Mouse (Mus musculus): ENCODE data around the gene Olfr630.
"Not testable (repeated sequence)": the region's sequence is repeated elsewhere in the genome, so short reads cannot be mapped to it uniquely, and the experiment has no call there.

The Olfr630 gene

DNA sequence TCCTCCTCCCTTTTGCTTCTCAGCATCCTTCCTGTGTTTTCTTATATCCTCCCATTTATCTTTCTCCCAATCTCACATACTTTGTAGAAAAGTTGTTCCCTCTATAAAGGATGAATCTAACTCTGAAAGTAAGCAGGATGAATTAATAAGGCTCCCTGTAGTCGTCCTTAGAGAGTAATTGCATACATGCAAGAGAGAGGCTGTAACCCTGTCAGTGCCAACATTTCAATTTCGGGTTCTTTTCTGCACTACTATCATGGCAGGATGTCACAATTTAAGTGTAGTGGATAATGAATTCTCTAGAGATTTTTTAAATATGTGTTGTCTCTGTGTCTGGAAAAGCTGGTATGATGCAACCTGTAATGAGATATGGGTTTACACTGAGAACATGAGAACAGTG is at the start of gene Olfr630:
Olfr630 (minus strand) TSS at position 101 of the 400 bp plus-strand sequence.
- no peak for DNase-seq (ENCODE audit: low spot score)

- peak; percentile 83 for DNase-seq (ENCODE audit: low spot score)
Observed at GRCm38 (mm10) chr7:103806856-103807255, 49.7 kb upstream of the Olfr630 start.

DNA sequence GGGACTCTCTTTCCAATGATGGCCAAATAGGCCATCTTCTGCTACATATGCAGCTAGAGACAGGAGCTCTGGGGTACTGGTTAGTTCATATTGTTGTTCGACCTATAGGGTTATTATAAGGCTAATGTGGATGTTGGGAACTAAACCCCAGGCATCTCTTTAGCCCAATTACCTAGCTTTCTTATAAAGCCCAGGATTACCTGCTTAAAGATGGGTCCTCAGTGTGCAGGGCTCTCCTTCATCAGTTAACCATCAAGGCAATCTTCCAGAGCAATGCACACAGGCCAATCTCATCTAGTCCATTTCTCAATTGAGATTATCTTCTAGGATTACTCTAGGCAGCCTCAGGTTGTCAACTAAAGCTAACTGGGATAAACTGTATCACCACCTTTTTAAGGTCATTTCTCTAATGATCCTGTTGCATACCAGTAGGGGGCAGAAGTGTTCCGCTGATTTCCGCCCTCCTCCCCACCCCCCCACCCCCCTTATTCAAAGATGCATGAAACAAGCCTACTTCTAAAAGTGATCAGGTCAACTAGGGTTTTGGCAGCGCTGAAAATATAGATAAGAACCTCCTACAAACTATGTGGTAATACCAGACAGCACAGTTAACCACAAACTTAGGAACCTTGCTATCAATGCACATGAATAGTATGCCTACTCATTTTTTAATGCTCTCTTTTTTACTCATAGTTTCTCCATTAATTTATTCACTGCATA is 35.7 kb upstream of the Olfr630 start:
- peak; percentile 64 for DNase-seq (ENCODE audit: low spot score)

GRCm38 (mm10) chr7:103791721-103792120 is 34.6 kb upstream of the Olfr630 start, which contains the start of gene Olfr67:
TSS of gene Olfr67 (minus strand) at chr7:103791821.
- no peak for DNase-seq (ENCODE audit: low spot score)

DNA sequence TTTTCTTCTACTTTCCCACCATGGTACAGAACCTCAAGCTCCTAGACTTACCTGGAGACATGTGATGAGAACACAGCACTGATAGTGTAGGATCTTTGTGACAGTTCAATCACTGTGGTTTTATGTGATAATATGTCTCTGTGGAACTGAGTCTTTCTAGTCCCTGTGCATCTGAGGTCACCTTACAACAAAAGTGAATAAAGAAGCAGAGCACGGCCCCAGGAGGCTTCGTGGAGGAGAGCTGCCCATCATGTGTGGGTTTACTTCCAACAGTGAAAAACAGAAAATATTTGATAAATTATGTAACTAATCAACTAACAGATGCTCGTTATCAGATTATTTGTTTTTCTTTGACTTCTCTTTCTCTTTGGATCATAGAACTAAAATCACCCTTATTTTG is 22.5 kb upstream of the Olfr630 start, which contains the start of gene Olfr68:
Olfr68 (minus strand) TSS at position 101 of the 400 bp plus-strand sequence.
- DNase-seq (ENCODE audit: low spot score): no peak

DNA sequence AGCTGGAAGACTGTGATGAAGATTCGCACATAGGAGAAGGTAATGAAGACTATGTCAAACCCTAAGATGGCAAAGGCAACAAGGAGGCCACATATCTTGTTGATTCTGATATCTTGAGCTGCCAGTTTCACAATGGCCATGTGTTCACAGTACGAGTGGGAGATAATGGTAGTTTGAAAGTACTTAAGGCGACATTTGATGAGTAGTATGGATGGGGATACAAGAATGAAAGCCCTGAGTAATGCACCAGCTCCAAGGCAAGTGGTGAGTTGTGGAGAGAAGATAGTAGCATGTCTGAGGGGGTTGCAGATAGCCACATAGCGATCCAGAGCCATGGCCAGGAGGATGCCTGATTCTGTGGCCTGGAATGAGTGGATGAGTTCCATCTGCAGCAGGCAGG is 20.5 kb upstream of the Olfr630 start:
- peak; percentile 18 for DNase-seq (ENCODE audit: low spot score)

DNA sequence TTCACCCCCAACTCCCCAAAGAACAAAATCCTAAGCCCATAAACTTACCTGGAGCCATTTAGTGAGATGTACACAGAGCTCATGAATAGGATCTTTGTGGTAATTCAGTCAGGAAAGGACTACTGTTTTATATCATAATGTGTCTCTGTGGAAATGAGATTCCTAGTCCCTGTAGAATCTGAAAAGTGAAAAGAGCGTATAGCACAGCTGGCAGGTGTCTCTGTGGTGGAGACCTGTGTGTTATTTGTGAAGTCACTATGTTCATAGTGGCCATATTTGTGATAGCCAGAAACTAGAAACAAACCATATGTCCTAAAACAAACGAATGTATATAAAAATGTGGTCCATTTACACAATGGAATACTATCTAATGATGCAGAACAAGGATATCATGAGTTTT is 14.4 kb upstream of the Olfr630 start, which contains the start of gene Olfr69:
Olfr69 (minus strand) TSS at position 101 of the 400 bp plus-strand sequence.
- DNase-seq (ENCODE audit: low spot score): no peak

DNA sequence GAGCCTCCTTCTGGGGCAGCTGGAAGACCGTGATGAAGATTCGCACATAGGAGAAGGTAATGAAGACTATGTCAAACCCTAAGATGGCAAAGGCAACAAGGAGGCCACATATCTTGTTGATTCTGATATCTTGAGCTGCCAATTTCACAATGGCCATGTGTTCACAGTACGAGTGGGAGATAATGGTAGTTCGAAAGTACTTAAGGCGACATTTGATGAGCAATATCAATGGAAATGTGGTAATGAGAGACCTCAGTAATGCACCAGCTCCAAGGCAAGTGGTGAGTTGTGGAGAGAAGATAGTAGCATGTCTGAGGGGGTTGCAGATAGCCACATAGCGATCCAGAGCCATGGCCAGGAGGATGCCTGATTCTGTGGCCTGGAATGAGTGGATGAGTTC is 10.6 kb upstream of the Olfr630 start:
- not testable (repeated sequence) for DNase-seq (ENCODE audit: low spot score)

DNA sequence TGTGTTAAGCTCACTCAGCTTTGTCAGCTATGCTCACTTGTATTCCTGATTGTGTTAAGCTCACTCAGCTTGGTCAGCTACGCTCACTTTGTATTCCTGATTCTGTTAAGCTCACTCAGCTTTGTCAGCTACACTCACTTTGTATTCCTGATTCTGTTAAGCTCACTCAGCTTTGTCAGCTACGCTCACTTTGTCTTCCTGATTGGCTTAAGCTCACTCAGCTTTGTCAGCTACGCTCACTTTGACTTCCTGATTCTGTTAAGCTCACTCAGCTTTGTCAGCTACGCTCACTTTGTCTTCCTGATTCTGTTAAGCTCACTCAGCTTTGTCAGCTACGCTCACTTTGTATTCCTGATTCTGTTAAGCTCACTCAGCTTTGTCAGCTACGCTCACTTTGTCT is 5.1 kb upstream of the Olfr630 start:
- DNase-seq (ENCODE audit: low spot score): not testable (repeated sequence)

GRCm38 (mm10) chr7:103744843-103745242 is 12.3 kb downstream of the Olfr630 start, which contains the start of gene Olfr629:
TSS of gene Olfr629 (minus strand) at chr7:103744943.
- no peak for DNase-seq (ENCODE audit: low spot score)

- DNase-seq (ENCODE audit: low spot score): no peak
Observed at GRCm38 (mm10) chr7:103730074-103730473, 27.1 kb downstream of the Olfr630 start, which contains the start of gene Olfr628. TSS of gene Olfr628 (plus strand) at chr7:103730374.

- DNase-seq (ENCODE audit: low spot score): not testable (repeated sequence)
Observed at GRCm38 (mm10) chr7:103716398-103716797, 40.7 kb downstream of the Olfr630 start.

DNA sequence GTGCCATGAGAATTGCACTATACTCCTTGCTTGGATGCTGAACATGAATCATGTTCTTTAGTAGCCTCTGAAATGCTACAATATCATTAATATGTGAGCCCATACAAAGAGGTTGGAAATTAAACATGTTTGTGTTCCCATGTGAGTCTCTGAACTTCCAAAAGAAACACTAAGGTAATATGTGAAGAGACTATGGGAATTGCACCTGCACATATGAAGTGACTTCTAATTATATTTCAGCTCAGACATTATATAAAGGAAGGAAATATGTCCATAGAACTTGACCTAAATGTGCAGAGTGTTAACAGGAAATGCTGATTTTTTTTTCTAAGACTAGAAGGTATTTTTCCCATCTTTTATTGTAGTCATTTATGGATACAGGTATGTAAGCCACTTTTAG is 42.8 kb downstream of the Olfr630 start, which contains the start of gene Olfr243:
Olfr243 (plus strand) TSS at position 301 of the 400 bp plus-strand sequence.
- DNase-seq (ENCODE audit: low spot score): no peak

DNA sequence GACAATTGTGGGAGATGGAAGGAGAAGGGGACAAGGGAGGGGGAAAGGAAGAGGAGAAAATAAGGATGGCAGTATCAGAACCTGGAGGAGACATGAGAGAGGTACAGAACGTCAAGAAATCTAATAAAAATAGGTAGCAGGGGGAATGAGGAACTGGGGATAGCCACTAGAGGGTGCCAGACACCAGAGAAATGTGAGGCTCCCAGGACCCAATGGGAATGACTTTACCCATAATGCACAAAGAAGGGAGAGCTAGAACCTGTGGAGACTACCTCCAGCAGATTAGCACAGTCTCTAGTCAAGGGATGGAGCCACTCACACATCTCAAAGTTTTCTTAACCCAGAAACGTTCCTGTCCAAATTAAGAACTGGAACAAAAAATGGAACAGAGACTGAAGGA is 45.1 kb downstream of the Olfr630 start:
- DNase-seq (ENCODE audit: low spot score): peak; percentile 16
